Mouse (Mus musculus) heart, postnatal 10 days (tissue): ENCODE measurements around the gene Vps25. TPM values are rescaled to one million over a fixed set of nuclear protein-coding genes. Genes with fewer than 3 reads are reported as not detected.

Experiments used
- total RNA-seq, 2 experiments: library from RNA; stranded (reverse); gene quantifications; 2 replicates each; pipeline ENCODE4 v1.2.3; 2021

The Vps25 gene
- total RNA-seq, 2 experiments from 2014 or later = 97.5 to 111 TPM

Other genes starting within 250 kb of the Vps25 start
- 10 to 100 TPM; 89.6 to 93.8 TPM for gene Atp6v0a1, start 244.3 kb upstream of the Vps25 start, total RNA-seq
- 1 to 10 TPM; 9.9 to 10.0 TPM for gene Naglu, start 183.7 kb upstream of the Vps25 start, total RNA-seq
- gene Hsd17b1, start 175.3 kb upstream of the Vps25 start, total RNA-seq = under 1 TPM in 1 of 2 experiments, not detected in 1; 0.45 TPM
- gene Coasy, start 171.1 kb upstream of the Vps25 start, total RNA-seq = 10 to 100 TPM; 18.7 to 21.4 TPM
- gene Mlx, start 166.4 kb upstream of the Vps25 start, total RNA-seq = 10 to 100 TPM; 14.1 to 18.1 TPM
- 1 to 10 TPM; 5.0 to 5.6 TPM for gene Psmc3ip, start 158.3 kb upstream of the Vps25 start, total RNA-seq
- gene Retreg3, start 133.8 kb upstream of the Vps25 start, total RNA-seq = 10 to 100 TPM; 37.6 to 41.6 TPM
- gene Tubg1, start 133.8 kb upstream of the Vps25 start, total RNA-seq = 10 to 100 TPM; 27.0 to 31.1 TPM
- gene Tubg2, start 97.8 kb upstream of the Vps25 start, total RNA-seq = 1 to 10 TPM; 3.4 to 3.5 TPM
- gene Cntnap1, start 83.2 kb upstream of the Vps25 start, total RNA-seq = 1 to 10 TPM; 1.8 to 2.1 TPM
- 10 to 100 TPM; 23.6 to 28.3 TPM for gene Plekhh3, start 82.4 kb upstream of the Vps25 start, total RNA-seq
- gene Ccr10, start 78.3 kb upstream of the Vps25 start, total RNA-seq = under 1 TPM; 0.14 to 0.20 TPM
- 10 to 100 TPM; 20.5 to 22.5 TPM for gene Ezh1, start 27.2 kb upstream of the Vps25 start, total RNA-seq
- gene Ramp2, start 7.7 kb upstream of the Vps25 start, total RNA-seq = 100 to 1,000 TPM; 146 to 180 TPM
- gene Wnk4, start 6.9 kb downstream of the Vps25 start, total RNA-seq = 1 to 10 TPM; 5.7 to 7.6 TPM
- under 1 TPM; 0.14 to 0.57 TPM for gene Cntd1, start 25.3 kb downstream of the Vps25 start, total RNA-seq
- gene Coa3, start 25.4 kb downstream of the Vps25 start, total RNA-seq = 10 to 100 TPM; 84.2 to 92.6 TPM
- 100 to 1,000 TPM in 1 of 2 experiments, 10 to 100 TPM in 1; 94.3 to 109 TPM for gene Becn1, start 48.6 kb downstream of the Vps25 start, total RNA-seq
- 10 to 100 TPM; 74.9 to 90.0 TPM for gene Psme3, start 62.5 kb downstream of the Vps25 start, total RNA-seq
- 1 to 10 TPM; 2.5 to 3.1 TPM for gene Aoc2, start 71.4 kb downstream of the Vps25 start, total RNA-seq
- gene Aoc3, start 76.9 kb downstream of the Vps25 start, total RNA-seq = 10 to 100 TPM; 39.0 to 49.9 TPM
- not detected for gene G6pc, start 113.9 kb downstream of the Vps25 start, total RNA-seq
- 10 to 100 TPM; 17.9 to 19.2 TPM for gene Aarsd1, start 163.9 kb downstream of the Vps25 start, total RNA-seq
- 1 to 10 TPM; 4.3 to 6.1 TPM for gene Gm27029, start 171.1 kb downstream of the Vps25 start, total RNA-seq
- gene Rundc1, start 171.4 kb downstream of the Vps25 start, total RNA-seq = 10 to 100 TPM; 11.1 to 12.4 TPM
- gene Ptges3l, start 171.6 kb downstream of the Vps25 start, total RNA-seq = 10 to 100 TPM; 37.4 to 39.7 TPM
- gene Rpl27, start 188.6 kb downstream of the Vps25 start, total RNA-seq = 10 to 100 TPM; 63.3 to 68.3 TPM
- gene Ifi35, start 194.7 kb downstream of the Vps25 start, total RNA-seq = 10 to 100 TPM; 12.9 to 13.7 TPM
- 1 to 10 TPM; 6.5 to 8.4 TPM for gene Rnd2, start 211.3 kb downstream of the Vps25 start, total RNA-seq
- gene Vat1, start 212.5 kb downstream of the Vps25 start, total RNA-seq = 10 to 100 TPM; 50.1 to 50.4 TPM